8 mouse cellular contexts compared by ENCODE assay signal in genomic region chr2:76675451-76675850, GRCm38 (mm10). TPM values are rescaled to one million over a fixed set of nuclear protein-coding genes. Genes with fewer than 3 reads are reported as not detected.
DNase-seq lines count a peak whose midpoint lies in the region; ATAC-seq and TF ChIP-seq lines count a peak whose summit lies in the region.

No protein-coding gene starts in this region.

- peak overlapping the region; percentile 88 for H3K4me2 ChIP-seq in heart, embryonic 14.5 days (ENCODE audit: low read length)
- H3K4me2 ChIP-seq in CH12.LX (ENCODE audit: insufficient read depth, low read depth, poor library complexity, severe bottlenecking): peak overlapping the region; percentile 57
- peak overlapping the region; percentile 76 for H3K4me2 ChIP-seq in hindbrain, embryonic 13.5 days

- in situ Hi-C loops in CH12.LX (cut with MboI; ENCODE audit: low pct_ligation_motif_present, low pct_unique_long_range_greater_than_20kb, low sequenced_read_pairs): no loop called here

- peak overlapping the region; percentile 89 for H3K9ac ChIP-seq in heart, embryonic 14.5 days (ENCODE audit: low read length)
- H3K9ac ChIP-seq in CH12.LX (ENCODE audit: insufficient read depth, low read depth): peak overlapping the region; percentile 82
- peak overlapping the region; percentile 90 for H3K9ac ChIP-seq in hindbrain, embryonic 13.5 days

- H3K27me3 ChIP-seq in heart, embryonic 14.5 days (ENCODE audit: control insufficient read depth, insufficient read depth, low read length): no peaks in the 10 kb centered on the region
- H3K27me3 ChIP-seq in CH12.LX (replicated peaks): no peaks in the 10 kb centered on the region
- H3K27me3 ChIP-seq in hindbrain, embryonic 13.5 days: no peaks in the 10 kb centered on the region

- no peak for TF ChIP-seq RAD21 in CH12.LX (IDR thresholded peaks at IDR 0.05; ENCODE audit: low read depth, low read length)

- H3K36me3 ChIP-seq in heart, embryonic 14.5 days (ENCODE audit: control insufficient read depth, insufficient read depth, low read length): peaks cover 16% of the 10 kb centered on the region
- H3K36me3 ChIP-seq in CH12.LX (replicated peaks in 1 of 2; ENCODE audit: control insufficient read depth in 1 of 2, insufficient read depth in 1 of 2, low read length in 1 of 2) (peaks cover 18 to 26% of the 10 kb centered on the region in 2 experiments), macrophage (ENCODE audit: inconsistent target) (0 out of 2 replicates have a peak, but pooled peaks cover under 1% of the 10 kb centered on the region)
- H3K36me3 ChIP-seq in hindbrain, embryonic 13.5 days: peaks cover 5% of the 10 kb centered on the region; the same call in 1 of the 2 replicates

- intact Hi-C loops in gastrocnemius, postnatal 14 days (cut with DNase I; ENCODE audit: low total_unique reads): no loop called here

- no peaks in the 10 kb centered on the region for H3K9me3 ChIP-seq in heart, embryonic 14.5 days (ENCODE audit: control insufficient read depth, low read length)
- H3K9me3 ChIP-seq in CH12.LX (replicated peaks; ENCODE audit: low read length): no peaks in the 10 kb centered on the region
- H3K9me3 ChIP-seq in hindbrain, embryonic 13.5 days: no peaks in the 10 kb centered on the region

- peaks cover 48% of the 10 kb centered on the region for H3K79me2 ChIP-seq in CH12.LX (replicated peaks; ENCODE audit: control insufficient read depth, extremely low read depth, insufficient read depth, poor library complexity, severe bottlenecking)
- H3K79me2 ChIP-seq in macrophage (ENCODE audit: inconsistent target): peaks cover 50% of the 10 kb centered on the region

- H3K27ac ChIP-seq in heart, embryonic 14.5 days (replicated peaks in 1 of 2; ENCODE audit: control insufficient read depth in 1 of 2, insufficient read depth in 1 of 2, low read depth in 2 of 2, low read length in 2 of 2): peak overlapping the region in 1 of 2 experiments; percentile 85; a peak in 2 of 4 replicates
- peak overlapping the region; percentile 49 for H3K27ac ChIP-seq in CH12.LX (ENCODE audit: insufficient read depth, low read depth)
- peak overlapping the region; percentile 82 for H3K27ac ChIP-seq in hindbrain, embryonic 13.5 days
- peak overlapping the region; percentile 32 for H3K27ac ChIP-seq in macrophage

- H3K4me1 ChIP-seq in heart, embryonic 14.5 days (ENCODE audit: control insufficient read depth in 2 of 2, insufficient read depth in 2 of 2, low read length in 2 of 2): peaks cover 6 to 32% of the 10 kb centered on the region in 2 experiments
- peaks cover 7 to 38% of the 10 kb centered on the region in 2 experiments; a peak in 3 of 4 replicates for H3K4me1 ChIP-seq in CH12.LX (ENCODE audit: control insufficient read depth in 1 of 2, insufficient read depth in 2 of 2)
- H3K4me1 ChIP-seq in hindbrain, embryonic 13.5 days (replicated peaks): peaks cover 33% of the 10 kb centered on the region

- TF ChIP-seq CTCF in CH12.LX (conservative IDR thresholded peaks at IDR 0.05 in 1 of 2, IDR thresholded peaks at IDR 0.05 in 1 of 2; ENCODE audit: low read depth in 2 of 2, low read length in 2 of 2): no peak

- peak; percentile 13; the same call in 1 of the 2 replicates for ATAC-seq in heart, embryonic 14.5 days (ENCODE audit: insufficient number of reproducible peaks, insufficient read depth, low FRiP score, low read depth)
- ATAC-seq in hindbrain, embryonic 13.5 days (ENCODE audit: low FRiP score): peak; percentile 62
- no peak for ATAC-seq in megakaryocyte progenitor cell, adult 5-6 weeks (replicated peaks; ENCODE audit: poor library complexity)

- dilution Hi-C loops in CH12.LX (cut with MboI; ENCODE audit: extremely low pct_ligation_motif_present, extremely low pct_unique_long_range_greater_than_20kb, low sequenced_read_pairs): no loop called here

- under 1% methylated on average over 40 of the region's 44 CpGs for WGBS in heart, embryonic 14.5 days
- WGBS in hindbrain, embryonic 13.5 days: 0% methylated on average over 21 of the region's 44 CpGs
- under 1% methylated on average over 43 of the region's 44 CpGs for WGBS in macrophage (ENCODE audit: missing documents)

- H3K4me3 ChIP-seq in heart, embryonic 14.5 days (ENCODE audit: control insufficient read depth in 1 of 2, insufficient read depth in 1 of 2, low read depth in 1 of 2, low read length in 2 of 2): peak overlapping the region; percentile 78 to 83
- H3K4me3 ChIP-seq in CH12.LX (replicated peaks in 1 of 3; ENCODE audit: low read depth in 2 of 3, low read length in 2 of 3, poor library complexity in 1 of 3) (peak overlapping the region; percentile 72 to 92 (median 81)), macrophage (ENCODE audit: inconsistent target) (peak overlapping the region; percentile 60)
- peak overlapping the region; percentile 92 for H3K4me3 ChIP-seq in hindbrain, embryonic 13.5 days

- no peak for DNase-seq in heart, adult 9 months (ENCODE audit: low spot score in 2 of 2)
- peak; percentile 33 for DNase-seq in CH12.LX (ENCODE audit: extremely low read depth)
- DNase-seq in cerebellum, adult 9-11 months: peak; percentile 55
- DNase-seq in gastrocnemius, postnatal 14 days: no peak

- no peak for TF ChIP-seq POLR2A in CH12.LX (IDR thresholded peaks at IDR 0.05; ENCODE audit: low read depth, low read length)

- no peak for TF ChIP-seq EP300 in CH12.LX (IDR thresholded peaks at IDR 0.05; ENCODE audit: low read length)

TF ChIP-seq in CH12.LX, 34 proteins besides CTCF, POLR2A, EP300 and RAD21:
- TF ChIP-seq MAX (IDR thresholded peaks at IDR 0.05; ENCODE audit: low read length) (no peak), UBTF (IDR thresholded peaks at IDR 0.05; ENCODE audit: low read depth, low read length) (peak; percentile 52; the same call in 1 of the 2 replicates)

RNA-seq across cellular contexts. Expression of gene Plekha3, which starts 0.4 kb away (rescaled TPM):
- polyA plus RNA-seq in heart, embryonic 14.5 days (2014; fragmentation: Nextera tagmentation; extraction: Ambion mirVana): 10.0 and 13.0 TPM in 2 replicates
- total RNA-seq in CH12.LX (2012; rRNA removed): 12.1 and 16.9 TPM in 2 replicates
- 38.6 and 43.8 TPM in 2 replicates for total RNA-seq in CH12.LX (2014; rRNA removed)
- 28.4 and 30.0 TPM in 2 replicates for polyA plus RNA-seq in CH12.LX (2012; ENCODE audit: insufficient read length, low read depth)
- polyA plus RNA-seq in hindbrain, embryonic 13.5 days (2015; fragmentation: Nextera tagmentation; extraction: Ambion mirVana): 6.4 and 9.2 TPM in 2 replicates
- total RNA-seq in macrophage (2018; cell fraction: chromatin; rRNA removed): 10 to 100 TPM; 15.5 to 56.0 (median 32.1) TPM
- total RNA-seq in macrophage (2018; cell fraction: cytosol; rRNA removed): 10 to 100 TPM; 18.1 to 27.1 (median 23.0) TPM
- total RNA-seq in macrophage (2018; cell fraction: nucleus; rRNA removed): 10 to 100 TPM; 11.6 to 49.3 (median 20.3) TPM
- 15.9 to 37.6 TPM (median 24.8 TPM) in 3 replicates for polyA plus RNA-seq in macrophage (2018)
- total RNA-seq in megakaryocyte progenitor cell, adult 5-6 weeks (2015): 28.2 and 36.1 TPM in 2 replicates
- 17.5 and 25.6 TPM in 2 replicates for total RNA-seq in megakaryocyte progenitor cell, adult 5-6 weeks (2017)
- 1 to 10 TPM; 7.5 to 8.8 TPM for total RNA-seq in gastrocnemius, postnatal 14 days (2021)

RNA-seq across cellular contexts. Expression of gene Fkbp7, which starts 2.5 kb away (rescaled TPM):
- polyA plus RNA-seq in heart, embryonic 14.5 days (2014; fragmentation: Nextera tagmentation; extraction: Ambion mirVana): 73.8 and 85.0 TPM in 2 replicates
- 1.3 and 1.5 TPM in 2 replicates for total RNA-seq in CH12.LX (2012; rRNA removed)
- total RNA-seq in CH12.LX (2014; rRNA removed): 1.7 and 2.4 TPM in 2 replicates
- 1.5 and 1.9 TPM in 2 replicates for polyA plus RNA-seq in CH12.LX (2012; ENCODE audit: insufficient read length, low read depth)
- 18.8 and 22.4 TPM in 2 replicates for polyA plus RNA-seq in hindbrain, embryonic 13.5 days (2015; fragmentation: Nextera tagmentation; extraction: Ambion mirVana)
- total RNA-seq in macrophage (2018; cell fraction: chromatin; rRNA removed): 10 to 100 TPM in 1 of 26 experiments, 1 to 10 TPM in 13, not detected in 12; 1.3 to 21.1 (median 3.0) TPM
- 1 to 10 TPM in 25 of 26 experiments, under 1 TPM in 1; 0.97 to 3.8 (median 2.0) TPM for total RNA-seq in macrophage (2018; cell fraction: cytosol; rRNA removed)
- total RNA-seq in macrophage (2018; cell fraction: nucleus; rRNA removed): 1 to 10 TPM in 17 of 26 experiments, under 1 TPM in 4, not detected in 5; 0.75 to 4.8 (median 2.0) TPM
- 4.1 to 7.0 TPM (median 6.1 TPM) in 3 replicates for polyA plus RNA-seq in macrophage (2018)
- total RNA-seq in megakaryocyte progenitor cell, adult 5-6 weeks (2015): 18.5 and 19.0 TPM in 2 replicates
- 12.2 and 15.7 TPM in 2 replicates for total RNA-seq in megakaryocyte progenitor cell, adult 5-6 weeks (2017)
- total RNA-seq in gastrocnemius, postnatal 14 days (2021): 10 to 100 TPM; 18.8 to 22.8 TPM

RNA-seq across cellular contexts. Expression of gene Pjvk, which starts 27.2 kb away (rescaled TPM):
- 0.18 TPM in 1 of 2 replicates, not detected in the other for polyA plus RNA-seq in heart, embryonic 14.5 days (2014; fragmentation: Nextera tagmentation; extraction: Ambion mirVana)
- total RNA-seq in CH12.LX (2012; rRNA removed) (not detected in 2 replicates), CH12.LX (2014; rRNA removed) (not detected in 2 replicates)
- polyA plus RNA-seq in CH12.LX (2012; ENCODE audit: insufficient read length, low read depth) (not detected in 2 replicates), macrophage (2018) (0.33 TPM in 1 of 3 replicates, not detected in the others)
- polyA plus RNA-seq in hindbrain, embryonic 13.5 days (2015; fragmentation: Nextera tagmentation; extraction: Ambion mirVana): 0.55 and 0.74 TPM in 2 replicates
- 1 to 10 TPM in 1 of 26 experiments, under 1 TPM in 3, not detected in 22; 0.57 to 2.0 (median 0.61) TPM for total RNA-seq in macrophage (2018; cell fraction: chromatin; rRNA removed)
- total RNA-seq in macrophage (2018; cell fraction: cytosol; rRNA removed): under 1 TPM in 16 of 26 experiments, not detected in 10; 0.09 to 0.42 (median 0.19) TPM
- under 1 TPM in 7 of 26 experiments, not detected in 19; 0.47 to 0.96 (median 0.56) TPM for total RNA-seq in macrophage (2018; cell fraction: nucleus; rRNA removed)
- total RNA-seq in megakaryocyte progenitor cell, adult 5-6 weeks (2015): 0.37 and 0.81 TPM in 2 replicates
- total RNA-seq in megakaryocyte progenitor cell, adult 5-6 weeks (2017): not detected in 2 replicates
- not detected for total RNA-seq in gastrocnemius, postnatal 14 days (2021)

RNA-seq across cellular contexts. Expression of gene Prkra, which starts 27.6 kb away (rescaled TPM):
- polyA plus RNA-seq in heart, embryonic 14.5 days (2014; fragmentation: Nextera tagmentation; extraction: Ambion mirVana): 37.8 and 38.9 TPM in 2 replicates
- total RNA-seq in CH12.LX (2012; rRNA removed) (5.6 and 8.4 TPM in 2 replicates), CH12.LX (2014; rRNA removed) (13.5 and 13.7 TPM in 2 replicates)
- polyA plus RNA-seq in CH12.LX (2012; ENCODE audit: insufficient read length, low read depth) (6.8 and 7.0 TPM in 2 replicates), macrophage (2018) (25.1 to 25.9 TPM (median 25.2 TPM) in 3 replicates)
- 107 and 111 TPM in 2 replicates for polyA plus RNA-seq in hindbrain, embryonic 13.5 days (2015; fragmentation: Nextera tagmentation; extraction: Ambion mirVana)
- 10 to 100 TPM in 24 of 26 experiments, 1 to 10 TPM in 2; 5.9 to 56.0 (median 27.6) TPM for total RNA-seq in macrophage (2018; cell fraction: chromatin; rRNA removed)
- total RNA-seq in macrophage (2018; cell fraction: cytosol; rRNA removed): 10 to 100 TPM; 16.2 to 29.4 (median 21.3) TPM
- 10 to 100 TPM in 21 of 26 experiments, 1 to 10 TPM in 5; 6.8 to 47.1 (median 21.3) TPM for total RNA-seq in macrophage (2018; cell fraction: nucleus; rRNA removed)
- total RNA-seq in megakaryocyte progenitor cell, adult 5-6 weeks (2015): 35.2 and 43.9 TPM in 2 replicates
- 11.3 and 15.2 TPM in 2 replicates for total RNA-seq in megakaryocyte progenitor cell, adult 5-6 weeks (2017)
- 1 to 10 TPM; 7.6 to 8.2 TPM for total RNA-seq in gastrocnemius, postnatal 14 days (2021)

Comparison
In these comparisons a context has a peak if more than half of its experiments do, and no peak if none do; other contexts are left out.
1. DNase-seq: peak in CH12.LX (single experiment) and cerebellum, adult 9-11 months (single experiment); none in heart, adult 9 months (0 of 2) and gastrocnemius, postnatal 14 days (single experiment).
2. Peak in every context shown above with its lines, with median percentiles within 50 percentile points of each other: H3K4me2 ChIP-seq, H3K4me3 ChIP-seq and H3K9ac ChIP-seq.